Mouse (Mus musculus): Measurements from ENCODE around the gene 4933434E20Rik. TPM values are rescaled to one million over a fixed set of nuclear protein-coding genes. Genes with fewer than 3 reads are reported as not detected.

The 4933434E20Rik gene
- polyA plus RNA-seq, 1 experiment = 93.7 TPM

- peak; percentile 73; the same call in 1 of the 2 replicates for TF ChIP-seq CTCF (IDR thresholded peaks at IDR 0.05; ENCODE audit: borderline replicate concordance, extremely low read depth, insufficient read depth, insufficient read length)
- no peak for TF ChIP-seq POLR2A (IDR thresholded peaks at IDR 0.05; ENCODE audit: borderline replicate concordance, extremely low read depth, insufficient read depth, insufficient read length, poor library complexity, severe bottlenecking)
- peak; percentile 54 for DNase-seq (ENCODE audit: low read depth)
Observed at GRCm38 (mm10) chr3:90065553-90065952, 14.1 kb downstream of the 4933434E20Rik start.

DNA sequence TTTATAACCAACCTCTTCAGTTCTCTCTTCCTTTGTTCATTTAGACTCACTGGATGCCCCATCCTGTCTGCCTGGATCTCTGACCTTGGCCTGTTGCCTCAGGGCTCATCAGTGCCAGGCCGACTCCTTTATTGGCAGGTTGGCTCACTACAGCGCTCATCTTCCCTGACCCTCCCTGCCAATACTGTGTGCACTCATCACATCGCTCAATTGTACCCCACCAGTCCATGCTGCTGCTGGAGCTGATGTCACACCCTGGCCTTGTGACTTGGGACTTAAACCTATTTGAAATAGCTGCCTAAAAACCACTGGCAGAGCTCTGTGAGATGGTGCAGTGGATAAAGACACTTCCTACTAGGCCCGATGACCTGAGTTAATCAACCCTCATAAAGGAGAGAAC, 16.4 kb downstream of the 4933434E20Rik start:
- no peak for DNase-seq (ENCODE audit: low read depth)
- TF ChIP-seq CTCF (IDR thresholded peaks at IDR 0.05; ENCODE audit: borderline replicate concordance, extremely low read depth, insufficient read depth, insufficient read length) = no peak
- no peak for TF ChIP-seq POLR2A (IDR thresholded peaks at IDR 0.05; ENCODE audit: borderline replicate concordance, extremely low read depth, insufficient read depth, insufficient read length, poor library complexity, severe bottlenecking)

DNA sequence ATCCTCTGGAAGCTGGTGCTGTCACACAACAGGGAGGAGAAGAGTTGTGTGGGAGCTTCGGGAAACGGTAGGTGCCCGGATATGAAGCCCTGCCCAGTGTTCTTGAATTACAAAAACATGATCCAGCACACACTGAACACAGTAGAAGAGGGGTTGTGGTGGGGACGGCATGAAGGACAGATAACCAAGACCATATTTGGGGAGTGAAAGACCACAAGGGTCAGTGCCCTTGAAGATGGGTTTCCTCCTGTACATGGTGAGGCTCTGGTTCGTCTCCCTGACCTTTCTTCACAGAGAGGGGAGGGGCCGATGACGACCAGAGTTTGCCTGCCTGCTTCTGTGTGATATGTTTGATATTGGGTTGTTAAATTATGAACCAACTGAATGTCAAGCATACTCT, 18.3 kb downstream of the 4933434E20Rik start:
- DNase-seq (ENCODE audit: low read depth) = no peak
- TF ChIP-seq CTCF (IDR thresholded peaks at IDR 0.05; ENCODE audit: borderline replicate concordance, extremely low read depth, insufficient read depth, insufficient read length) = no peak
- no peak for TF ChIP-seq POLR2A (IDR thresholded peaks at IDR 0.05; ENCODE audit: borderline replicate concordance, extremely low read depth, insufficient read depth, insufficient read length, poor library complexity, severe bottlenecking)

DNA sequence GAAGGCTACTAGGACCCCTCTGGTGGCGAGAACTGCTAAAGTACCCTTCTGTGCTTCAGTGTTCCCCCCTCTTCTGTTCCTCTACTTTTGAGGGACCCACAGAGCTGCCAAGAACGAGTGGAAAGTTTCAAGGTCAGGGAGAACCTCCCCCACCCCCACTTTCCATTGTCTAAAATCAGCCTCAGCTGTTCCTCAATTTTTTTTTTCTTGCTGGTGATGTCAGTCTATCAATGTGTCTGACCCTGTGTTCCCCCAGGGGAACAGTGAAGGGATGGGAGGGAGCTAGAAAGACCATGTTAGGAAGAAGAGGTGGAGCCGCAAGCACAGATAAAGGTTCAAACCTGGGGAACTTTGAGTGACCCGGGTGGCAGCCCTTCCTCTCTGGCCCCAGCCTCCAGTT, 20.9 kb downstream of the 4933434E20Rik start, which contains the start of gene Tpm3:
Gene Tpm3 (plus strand): TSS at position 356 of the 400 bp plus-strand sequence.
- TF ChIP-seq POLR2A (IDR thresholded peaks at IDR 0.05; ENCODE audit: borderline replicate concordance, extremely low read depth, insufficient read depth, insufficient read length, poor library complexity, severe bottlenecking) = no peak
- no peak for TF ChIP-seq CTCF (IDR thresholded peaks at IDR 0.05; ENCODE audit: borderline replicate concordance, extremely low read depth, insufficient read depth, insufficient read length)
- no peak for DNase-seq (ENCODE audit: low read depth)

GRCm38 (mm10) chr3:90076921-90077716, 25.7 kb downstream of the 4933434E20Rik start:
- TF ChIP-seq POLR2A (IDR thresholded peaks at IDR 0.05; ENCODE audit: borderline replicate concordance, extremely low read depth, insufficient read depth, insufficient read length, poor library complexity, severe bottlenecking) = no peak
- TF ChIP-seq CTCF (IDR thresholded peaks at IDR 0.05; ENCODE audit: borderline replicate concordance, extremely low read depth, insufficient read depth, insufficient read length) = peak; percentile 79; the same call in 1 of the 2 replicates
- peak; percentile 89 for DNase-seq (ENCODE audit: low read depth)

DNA sequence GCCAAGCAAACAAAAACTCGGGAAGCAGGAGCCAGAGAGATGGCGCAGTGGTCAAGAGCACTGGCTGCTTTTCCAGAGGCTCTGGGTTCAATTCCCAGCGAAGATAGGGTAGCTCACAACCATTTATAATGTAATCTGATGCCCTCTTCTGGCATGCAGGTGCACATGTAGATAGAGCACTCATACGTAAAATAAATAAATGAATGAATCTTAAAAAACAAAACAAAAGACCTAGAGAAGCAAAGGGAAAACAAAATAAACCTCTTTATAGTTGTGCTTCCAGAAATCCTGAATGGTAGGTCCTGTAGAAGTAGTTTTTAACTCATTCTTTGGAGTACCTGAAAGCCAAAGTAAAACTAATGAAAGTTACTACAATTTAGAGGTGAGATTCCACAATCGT, 26.8 kb downstream of the 4933434E20Rik start:
- DNase-seq (ENCODE audit: low read depth) = no peak
- TF ChIP-seq POLR2A (IDR thresholded peaks at IDR 0.05; ENCODE audit: borderline replicate concordance, extremely low read depth, insufficient read depth, insufficient read length, poor library complexity, severe bottlenecking) = no peak
- no peak for TF ChIP-seq CTCF (IDR thresholded peaks at IDR 0.05; ENCODE audit: borderline replicate concordance, extremely low read depth, insufficient read depth, insufficient read length)

DNA sequence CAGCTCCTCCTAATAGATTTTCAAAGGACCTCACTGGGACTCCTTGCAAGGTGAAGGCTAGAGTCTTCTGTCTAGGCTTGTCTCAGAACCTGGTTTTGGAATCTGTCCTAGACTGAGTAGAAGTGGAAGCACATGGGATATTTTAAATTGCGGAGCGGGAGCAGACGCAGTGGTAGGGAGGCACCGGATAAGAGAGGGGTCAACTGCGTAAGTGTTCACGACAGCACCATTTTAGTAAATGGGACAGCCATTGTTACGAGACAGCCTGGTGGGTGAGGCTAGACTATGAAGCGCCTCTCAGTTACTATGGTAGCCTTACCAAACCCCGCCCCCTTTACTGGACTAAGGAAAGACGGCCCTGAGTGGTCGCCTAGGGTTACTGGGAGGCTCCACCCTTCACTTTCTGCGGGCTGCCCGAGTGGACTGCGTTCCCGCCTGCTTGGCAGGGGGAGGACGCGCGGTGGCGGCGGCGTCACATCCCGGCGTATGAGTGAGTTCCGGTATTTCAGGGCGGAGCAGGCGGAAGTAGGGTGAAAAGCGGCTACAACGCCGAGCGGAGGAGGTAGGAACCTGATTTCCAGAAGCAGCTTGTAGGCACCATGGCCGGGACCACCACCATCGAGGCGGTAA, 27.8 kb downstream of the 4933434E20Rik start:
- peak; percentile 98 for DNase-seq (ENCODE audit: low read depth)
- TF ChIP-seq CTCF (IDR thresholded peaks at IDR 0.05; ENCODE audit: borderline replicate concordance, extremely low read depth, insufficient read depth, insufficient read length) (no peak), POLR2A (IDR thresholded peaks at IDR 0.05; ENCODE audit: borderline replicate concordance, extremely low read depth, insufficient read depth, insufficient read length, poor library complexity, severe bottlenecking) (no peak)

DNA sequence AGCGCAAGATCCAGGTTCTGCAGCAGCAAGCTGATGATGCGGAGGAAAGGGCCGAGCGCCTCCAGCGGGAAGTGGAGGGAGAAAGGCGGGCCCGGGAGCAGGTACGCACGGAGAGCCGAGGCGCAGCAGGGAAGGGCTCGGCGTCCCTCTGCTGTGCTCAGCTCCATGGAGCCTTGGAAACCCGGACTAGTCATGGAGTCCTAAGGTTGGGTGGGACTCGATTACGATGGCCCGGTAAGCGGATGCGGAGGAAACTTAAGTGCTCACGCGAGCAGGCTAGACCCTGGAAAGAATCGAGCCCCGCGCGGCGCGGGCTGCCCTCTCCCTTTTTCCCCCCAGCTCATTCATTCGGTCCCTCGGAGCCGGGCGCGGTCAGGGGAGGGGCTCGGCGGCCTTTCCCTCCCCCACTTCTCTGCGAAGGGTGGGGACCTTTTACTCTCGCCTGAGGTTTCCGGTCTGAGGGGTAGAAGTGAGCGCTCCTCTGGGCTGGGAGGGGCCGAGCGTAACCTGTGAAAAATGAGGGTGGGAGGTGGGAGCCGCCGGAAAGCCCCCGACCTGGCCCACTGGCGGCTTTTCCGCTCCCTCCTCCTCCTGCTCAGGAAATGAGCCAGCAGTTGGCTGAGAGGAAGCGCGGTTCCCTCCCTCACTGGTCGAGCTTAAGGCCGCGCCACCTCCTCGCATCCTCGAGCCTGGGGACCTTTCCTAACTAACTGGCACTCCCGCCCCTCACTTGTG, 28.5 kb downstream of the 4933434E20Rik start:
- no peak for TF ChIP-seq POLR2A (IDR thresholded peaks at IDR 0.05; ENCODE audit: borderline replicate concordance, extremely low read depth, insufficient read depth, insufficient read length, poor library complexity, severe bottlenecking)
- no peak for TF ChIP-seq CTCF (IDR thresholded peaks at IDR 0.05; ENCODE audit: borderline replicate concordance, extremely low read depth, insufficient read depth, insufficient read length)
- peak; percentile 80 for DNase-seq (ENCODE audit: low read depth)

DNA sequence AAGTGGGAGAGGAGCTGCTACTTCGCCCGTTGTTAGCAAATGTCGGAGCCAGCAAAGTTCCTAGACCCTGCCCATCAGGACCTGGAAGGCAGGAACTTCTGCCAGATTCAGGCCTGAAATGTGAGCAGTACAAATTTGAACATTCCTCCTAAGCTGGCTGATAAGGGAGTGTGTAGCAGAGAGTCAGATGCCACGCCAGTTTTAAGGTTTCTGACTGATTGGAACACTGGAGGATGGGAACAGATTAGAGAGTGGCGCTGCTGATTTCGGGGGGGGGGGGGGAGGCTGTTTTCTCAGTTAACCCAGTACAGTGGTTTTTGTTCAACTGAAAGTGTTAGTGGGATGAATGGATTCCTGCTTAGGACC, 29.0 kb downstream of the 4933434E20Rik start:
- TF ChIP-seq CTCF (IDR thresholded peaks at IDR 0.05; ENCODE audit: borderline replicate concordance, extremely low read depth, insufficient read depth, insufficient read length) (no peak), POLR2A (IDR thresholded peaks at IDR 0.05; ENCODE audit: borderline replicate concordance, extremely low read depth, insufficient read depth, insufficient read length, poor library complexity, severe bottlenecking) (no peak)
- no peak for DNase-seq (ENCODE audit: low read depth)

- no peak for TF ChIP-seq CTCF (IDR thresholded peaks at IDR 0.05; ENCODE audit: borderline replicate concordance, extremely low read depth, insufficient read depth, insufficient read length)
- TF ChIP-seq POLR2A (IDR thresholded peaks at IDR 0.05; ENCODE audit: borderline replicate concordance, extremely low read depth, insufficient read depth, insufficient read length, poor library complexity, severe bottlenecking) = no peak
- DNase-seq (ENCODE audit: low read depth) = no peak
Observed at GRCm38 (mm10) chr3:90081365-90082240, 30.2 kb downstream of the 4933434E20Rik start.

Data from brain, embryonic 14.5 days (tissue).